Mouse (Mus musculus): Measurements from ENCODE around the gene Agrn.

DNA sequence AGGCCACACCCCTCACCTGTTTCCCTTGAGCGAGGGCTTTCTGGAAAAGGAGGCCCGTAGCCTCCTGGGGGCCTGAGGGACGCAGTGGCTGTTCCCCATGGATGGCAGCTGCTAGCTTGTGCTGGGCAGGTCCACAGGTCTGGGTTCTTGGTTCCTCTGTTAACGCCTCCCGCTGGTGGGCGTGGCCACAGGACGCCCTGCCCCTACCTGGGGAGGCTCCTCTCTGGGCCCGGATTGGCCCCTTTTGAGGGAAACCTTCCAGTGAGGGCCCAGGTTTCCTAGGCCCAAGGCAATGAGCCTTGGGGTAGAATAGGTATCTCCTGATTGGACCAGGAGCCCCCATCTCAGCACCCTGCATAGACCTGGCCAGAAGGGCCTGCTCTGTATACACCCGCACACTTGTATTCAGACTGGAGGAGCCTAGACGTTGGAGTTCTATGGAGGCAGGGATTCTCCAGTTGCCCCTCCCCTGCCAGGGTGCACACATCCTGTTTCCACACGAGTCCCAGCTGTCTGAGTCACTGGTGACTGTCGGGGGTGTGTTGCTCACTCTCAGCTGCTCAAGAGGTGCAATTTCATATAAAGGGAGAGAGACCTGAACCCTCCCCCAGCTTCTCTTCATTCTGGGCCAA is 31.2 kb upstream of the Agrn start:
- TF ChIP-seq CTCF (IDR thresholded peaks at IDR 0.05) (no peak), EP300 (IDR thresholded peaks at IDR 0.05) (no peak)
